Mouse (Mus musculus) CH12.LX (cell line): ENCODE measurements around the gene Bud23. TPM values are rescaled to one million over a fixed set of nuclear protein-coding genes. Genes with fewer than 3 reads are reported as not detected.

ENCODE experiments used
- DNase-seq: peaks from one replicate; pipeline ENCODE4 v3.0.0-alpha.2; 2013; ENCODE audit errors: extremely low read depth
- H3K27ac ChIP-seq: 2 replicates; pipeline ENCODE4 v1.5.1; 2012; ENCODE audit warnings: low read depth, mild to moderate bottlenecking, control low read depth, moderate library complexity; ENCODE audit not compliant: insufficient read depth
- H3K27me3 ChIP-seq: replicated peaks from 2 replicates; pipeline ENCODE3; 2012; ENCODE audit warnings: inconsistent platforms
- H3K36me3 ChIP-seq, 2 experiments: replicated peaks in 1 of 2; 2 replicates each; pipeline versions ENCODE3 to v1.6.1; 2012; ENCODE audit warnings: inconsistent platforms in 1 of 2, low read length in 1 of 2, mild to moderate bottlenecking in 1 of 2, mixed read lengths in 1 of 2, moderate library complexity in 1 of 2; ENCODE audit not compliant: control insufficient read depth in 1 of 2, insufficient read depth in 1 of 2
- H3K4me1 ChIP-seq, 2 experiments: 2 replicates each; pipeline ENCODE4 v1.6.1; 2012; ENCODE audit warnings: inconsistent platforms in 1 of 2, moderate library complexity in 1 of 2; ENCODE audit not compliant: insufficient read depth in 2 of 2, control insufficient read depth in 1 of 2
- H3K4me2 ChIP-seq: 2 replicates; pipeline ENCODE4 v1.6.1; 2012; ENCODE audit warnings: low read depth, mild to moderate bottlenecking, control low read depth; ENCODE audit not compliant: poor library complexity, insufficient read depth, severe bottlenecking
- H3K4me3 ChIP-seq, 3 experiments: fragments of 150-350 bp in 1 of 3; sonication (generic) in 1 of 3; replicated peaks in 1 of 3; 2 replicates each; pipeline versions ENCODE3 to v1.5.1; 2011 to 2012; ENCODE audit warnings: low read depth in 2 of 3, low read length in 2 of 3, mild to moderate bottlenecking in 2 of 3, moderate library complexity in 2 of 3, control low read depth in 1 of 3, improper control_type of control experiment in 1 of 3, inconsistent platforms in 1 of 3, mixed read lengths in 1 of 3; ENCODE audit not compliant: poor library complexity in 1 of 3
- H3K79me2 ChIP-seq: replicated peaks from 2 replicates; pipeline ENCODE4 v1.6.1; 2012; ENCODE audit warnings: mild to moderate bottlenecking, moderate library complexity; ENCODE audit not compliant: control insufficient read depth, poor library complexity, insufficient read depth, severe bottlenecking; ENCODE audit errors: extremely low read depth
- H3K9ac ChIP-seq: 2 replicates; pipeline ENCODE4 v1.6.1; 2012; ENCODE audit warnings: low read depth, mild to moderate bottlenecking, control low read depth, moderate library complexity; ENCODE audit not compliant: insufficient read depth
- H3K9me3 ChIP-seq: replicated peaks from 2 replicates; pipeline ENCODE3; 2012; ENCODE audit warnings: low read length, inconsistent platforms, mixed read lengths
- CHD2 ChIP-seq: IDR thresholded peaks from 2 replicates; pipeline ENCODE4 v1.6.1; 2011; ENCODE audit warnings: low read length, improper control_type of control experiment
- CTCF ChIP-seq, 2 experiments: IDR thresholded peaks in 1 of 2; conservative IDR thresholded peaks in 1 of 2; 2 replicates each; pipeline ENCODE4 v1.5.1; 2011 to 2012; ENCODE audit warnings: low read depth in 2 of 2, low read length in 2 of 2, improper control_type of control experiment in 1 of 2, inconsistent platforms in 1 of 2, mild to moderate bottlenecking in 1 of 2, moderate library complexity in 1 of 2
- EP300 ChIP-seq: IDR thresholded peaks from 2 replicates; pipeline ENCODE4 v1.6.1; 2011; ENCODE audit warnings: low read length, improper control_type of control experiment
- ETS1 ChIP-seq: conservative IDR thresholded peaks from 2 replicates; pipeline ENCODE4 v1.6.1; 2012; ENCODE audit warnings: low read depth, mild to moderate bottlenecking, inconsistent platforms, low read length, improper control_type of control experiment, moderate library complexity
- JUND ChIP-seq: conservative IDR thresholded peaks from 2 replicates; pipeline ENCODE4 v1.6.1; 2011; ENCODE audit warnings: low read depth, low read length, improper control_type of control experiment
- KAT2A ChIP-seq: IDR thresholded peaks from 2 replicates; pipeline ENCODE4 v1.6.1; 2012; ENCODE audit warnings: low read length, improper control_type of control experiment, inconsistent platforms; ENCODE audit not compliant: insufficient replicate concordance
- MAFK ChIP-seq: IDR thresholded peaks from 2 replicates; pipeline ENCODE4 v1.6.1; 2011; ENCODE audit warnings: low read length, improper control_type of control experiment; ENCODE audit not compliant: insufficient replicate concordance
- MEF2A ChIP-seq: IDR thresholded peaks from 2 replicates; pipeline ENCODE4 v1.6.1; 2014; ENCODE audit warnings: low read depth, mild to moderate bottlenecking, inconsistent platforms, low read length, improper control_type of control experiment, borderline replicate concordance
- RAD21 ChIP-seq: IDR thresholded peaks from 2 replicates; pipeline ENCODE4 v1.6.1; 2011; ENCODE audit warnings: low read depth, mild to moderate bottlenecking, low read length, improper control_type of control experiment, moderate library complexity
- TBP ChIP-seq: conservative IDR thresholded peaks from 2 replicates; pipeline ENCODE4 v1.6.1; 2011; ENCODE audit warnings: low read depth, low read length, improper control_type of control experiment
- TCF12 ChIP-seq: IDR thresholded peaks from 2 replicates; pipeline ENCODE4 v1.6.1; 2014; ENCODE audit warnings: low read depth, mild to moderate bottlenecking, inconsistent platforms, low read length, improper control_type of control experiment
- UBTF ChIP-seq: IDR thresholded peaks from 2 replicates; pipeline ENCODE4 v1.6.1; 2012; ENCODE audit warnings: low read depth, mild to moderate bottlenecking, inconsistent platforms, low read length, improper control_type of control experiment, moderate library complexity
- dilution Hi-C: fragments of 300-500 bp; cut with MboI; formaldehyde crosslinking; loops from 2 replicates; pipeline ENCODE4 v1.14.3; 2020; ENCODE audit warnings: low sequenced_read_pairs; ENCODE audit not compliant: extremely low pct_unique_long_range_greater_than_20kb, extremely low pct_ligation_motif_present
- in situ Hi-C: fragments of 300-500 bp; cut with MboI; formaldehyde crosslinking; loops from 3 replicates; pipeline ENCODE4 v1.14.3; 2019; ENCODE audit warnings: low sequenced_read_pairs, low pct_ligation_motif_present, low pct_unique_long_range_greater_than_20kb, mixed read lengths
- polyA plus RNA-seq: library from polyadenylated mRNA; unstranded; fragments of >175 nt; gene quantifications from 2 replicates; pipeline ENCODE4 v1.2.1, GENCODE M21; 2012; ENCODE audit warnings: low read depth; ENCODE audit not compliant: insufficient read length
- total RNA-seq, 2 experiments: library from RNA; depleted of rRNA; stranded (reverse); fragments of 300-350 nt in 1 of 2; fragments of >200 nt in 1 of 2; gene quantifications; 2 replicates each; pipeline ENCODE4 v1.2.3; 2012 to 2014

Bud23 gene
- total and polyA plus RNA-seq, 3 experiments: 60.7 to 118 (median 62.1) TPM

DNA sequence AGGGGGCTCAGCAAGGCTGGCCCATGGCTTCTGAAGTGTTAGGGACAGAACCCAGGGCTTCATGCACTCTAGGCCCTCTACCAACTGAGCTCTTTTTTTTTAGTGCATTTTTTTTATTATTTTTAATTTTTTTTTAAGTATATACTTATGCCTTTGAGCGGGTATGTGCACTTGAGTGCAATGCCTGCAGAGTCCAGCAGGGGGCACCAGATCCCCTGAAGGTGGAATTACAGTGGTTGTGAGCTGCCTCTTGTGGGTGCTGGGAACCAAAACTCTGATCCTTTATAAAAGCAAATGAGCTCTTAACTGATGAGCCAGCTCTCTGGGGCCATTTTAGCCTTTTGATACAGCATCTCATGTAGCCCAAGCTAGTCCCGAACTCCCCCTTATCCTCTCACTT lies 30.2 kb downstream of the Bud23 start:
- Histone ChIP-seq H3K36me3 (peaks cover 0 to 28% of the 10 kb centered on the region in 2 experiments), H3K27me3 (no peaks in the 10 kb centered on the region), H3K4me1 (0 out of 4 replicates have a peak, but pooled peaks cover 0 to 2% of the 10 kb centered on the region in 2 experiments), H3K4me2 (no peak overlapping the region), H3K27ac (no peak overlapping the region), H3K79me2 (no peaks in the 10 kb centered on the region), H3K9ac (no peak overlapping the region), H3K4me3 (no peak overlapping the region), H3K9me3 (peaks cover 7% of the 10 kb centered on the region)
- TF ChIP-seq RAD21 (no peak), CTCF (conservative IDR thresholded peaks at IDR 0.05 in 1 of 2, IDR thresholded peaks at IDR 0.05 in 1 of 2; ENCODE audit: low read depth in 2 of 2, low read length in 2 of 2) (peak in 1 of 2 experiments; percentile 30; a peak in 1 of 4 replicates)
- dilution Hi-C loops: no loop called here
- in situ Hi-C loops: no loop called here
- DNase-seq: no peak

DNA sequence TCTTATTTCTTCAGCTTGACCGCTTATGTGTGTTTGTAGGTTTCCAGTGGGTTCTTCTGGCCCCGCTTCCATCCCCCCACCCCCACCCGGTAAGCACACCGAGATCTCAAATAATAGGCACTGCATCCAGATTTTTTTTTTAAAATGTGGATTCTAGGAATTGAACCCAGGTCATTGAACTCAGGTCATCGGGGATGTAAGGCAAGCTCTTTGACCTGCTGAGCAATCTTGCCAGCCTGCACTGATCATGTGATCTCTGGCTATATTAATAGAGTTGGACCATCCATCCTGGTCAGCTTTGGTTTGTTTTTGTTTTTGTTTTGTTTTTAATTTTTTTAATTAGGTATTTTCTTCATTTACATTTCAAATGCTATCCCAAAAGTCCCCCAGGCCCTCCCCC lies 32.2 kb downstream of the Bud23 start:
- in situ Hi-C loops: no loop called here
- no peaks in the 10 kb centered on the region for H3K27me3 ChIP-seq
- TF ChIP-seq EP300 (no peak), MAFK (no peak), TBP (no peak), CTCF (conservative IDR thresholded peaks at IDR 0.05 in 1 of 2, IDR thresholded peaks at IDR 0.05 in 1 of 2; ENCODE audit: low read depth in 2 of 2, low read length in 2 of 2) (no peak), KAT2A (no peak)

DNA sequence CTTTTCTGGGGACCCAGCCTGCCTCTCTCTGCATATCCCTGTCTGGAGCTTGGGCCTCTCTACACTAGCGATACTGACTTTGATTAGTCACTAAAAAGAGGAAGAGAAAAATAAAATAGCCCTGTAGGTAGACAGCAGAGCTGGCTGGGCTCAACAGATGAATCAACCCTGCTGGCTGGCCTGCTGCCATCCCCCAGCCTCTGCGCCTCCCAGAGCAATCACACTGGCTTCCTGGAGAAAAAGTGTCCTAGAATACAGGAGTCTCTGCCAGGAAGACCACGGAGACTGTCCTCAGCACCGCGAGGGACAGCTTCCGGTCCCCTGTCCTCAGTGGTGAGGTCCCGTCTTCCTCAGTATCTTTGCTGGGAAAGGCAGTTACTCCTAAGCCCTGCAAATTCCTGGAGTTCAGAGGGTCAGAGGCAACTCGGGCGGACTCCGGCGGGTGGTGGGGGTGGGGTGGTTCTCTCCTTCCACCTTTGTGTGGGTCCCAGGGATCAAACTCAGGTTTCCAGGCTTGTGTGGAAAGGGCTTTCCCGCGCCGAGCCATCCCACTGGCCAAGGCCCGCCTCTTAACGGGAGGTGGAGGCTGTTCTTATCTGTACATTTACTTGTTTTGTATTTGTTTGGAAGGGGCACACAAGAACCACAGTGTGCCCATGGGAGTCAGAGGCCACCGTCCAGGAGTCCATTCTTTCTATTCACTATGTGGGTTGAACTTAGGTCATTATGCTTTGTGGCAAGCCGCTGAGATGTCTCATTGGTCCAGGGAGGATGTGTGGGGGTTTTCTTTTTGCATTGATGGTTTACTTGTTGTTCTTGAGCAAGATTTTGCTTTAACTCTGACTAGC lies 35.5 kb downstream of the Bud23 start:
- Histone ChIP-seq H3K4me2 (no peak overlapping the region), H3K79me2 (no peaks in the 10 kb centered on the region), H3K9ac (no peak overlapping the region), H3K27ac (no peak overlapping the region), H3K9me3 (peaks cover 2% of the 10 kb centered on the region), H3K4me3 (no peak overlapping the region), H3K27me3 (peaks cover 3% of the 10 kb centered on the region), H3K36me3 (peaks cover 0 to 3% of the 10 kb centered on the region in 2 experiments), H3K4me1 (peaks cover 7 to 18% of the 10 kb centered on the region in 2 experiments; a peak in 3 of 4 replicates)
- DNase-seq: no peak
- TF ChIP-seq MEF2A: no peak
- no peak for TF ChIP-seq JUND
- no peak for TF ChIP-seq ETS1
- no peak for TF ChIP-seq CHD2
- no peak for TF ChIP-seq UBTF
- no peak for TF ChIP-seq TCF12
- in situ Hi-C loops (no loop called here), dilution Hi-C loops (no loop called here)

More for the DNA sequence above, 32.2 kb downstream of the Bud23 start:
- no peak for DNase-seq
- Histone ChIP-seq H3K27ac (no peak overlapping the region), H3K4me2 (no peak overlapping the region), H3K4me1 (peaks cover 2 to 11% of the 10 kb centered on the region in 2 experiments; a peak in 2 of 4 replicates), H3K4me3 (no peak overlapping the region), H3K79me2 (no peaks in the 10 kb centered on the region), H3K9ac (no peak overlapping the region), H3K36me3 (peaks cover 0 to 13% of the 10 kb centered on the region in 2 experiments), H3K9me3 (peaks cover 7% of the 10 kb centered on the region)
- dilution Hi-C loops: no loop called here
